Mouse (Mus musculus) forebrain, embryonic 13.5 days (tissue): Measurements from ENCODE around the gene 9430038I01Rik. TPM values are rescaled to one million over a fixed set of nuclear protein-coding genes. Genes with fewer than 3 reads are reported as not detected.
"Not testable (repeated sequence)": the region's sequence is repeated elsewhere in the genome, so short reads cannot be mapped to it uniquely, and the experiment has no call there.

ENCODE experiments used
- ATAC-seq: fragments of 200-750 bp; cut with Nextera tagmentation; 2 replicates; pipeline ENCODE4 v1.8.0; 2017
- H3K27ac ChIP-seq: fragments of 300-500 bp; sonication (generic); 2 replicates; pipeline ENCODE4 v1.5.1; 2015; ENCODE audit warnings: inconsistent platforms, mild to moderate bottlenecking, moderate library complexity
- H3K27me3 ChIP-seq: fragments of 300-500 bp; sonication (generic); 2 replicates; pipeline ENCODE4 v1.6.1; 2015; ENCODE audit warnings: mild to moderate bottlenecking, inconsistent platforms
- H3K36me3 ChIP-seq: fragments of 300-500 bp; sonication (generic); 2 replicates; pipeline ENCODE4 v1.6.1; 2015; ENCODE audit warnings: mild to moderate bottlenecking, inconsistent platforms; ENCODE audit not compliant: poor library complexity, severe bottlenecking
- H3K4me1 ChIP-seq: fragments of 300-500 bp; sonication (generic); 2 replicates; pipeline ENCODE4 v1.6.1; 2015; ENCODE audit warnings: inconsistent platforms
- H3K4me2 ChIP-seq: fragments of 300-500 bp; sonication (generic); 2 replicates; pipeline ENCODE4 v1.6.1; 2015; ENCODE audit warnings: inconsistent platforms, mild to moderate bottlenecking, moderate library complexity
- H3K4me3 ChIP-seq: fragments of 300-500 bp; sonication (generic); 2 replicates; pipeline ENCODE4 v1.5.1; 2015; ENCODE audit warnings: mild to moderate bottlenecking, inconsistent platforms
- H3K9ac ChIP-seq: fragments of 300-500 bp; sonication (generic); 2 replicates; pipeline ENCODE4 v1.6.1; 2015; ENCODE audit warnings: mild to moderate bottlenecking, inconsistent platforms
- H3K9me3 ChIP-seq: fragments of 300-500 bp; sonication (generic); replicated peaks from 2 replicates; pipeline ENCODE4 v1.6.1; 2016; ENCODE audit warnings: inconsistent platforms
- WGBS: fragments of 180-500 bp; shearing (Covaris S2); methylation state at CpG from one replicate; pipeline ENCODE4 v1.1.7; 2015; 5-methylcytosine and 5-hydroxymethylcytosine counted together
- polyA plus RNA-seq: library from polyadenylated mRNA; unstranded; fragments of >200 nt; fragmentation: Nextera tagmentation; extraction: Ambion mirVana; gene quantifications from 2 replicates; pipeline ENCODE4 v1.2.1, GENCODE M21; 2015

9430038I01Rik gene
- 12.8 and 13.4 TPM in 2 replicates for polyA plus RNA-seq

- ATAC-seq, result peak; percentile 99
- WGBS, result under 1% methylated on average over 63 of the region's 63 CpGs
Measured at GRCm38 (mm10) chr7:137410337-137411197, at the start of gene 9430038I01Rik. 9430038I01Rik (minus strand) TSS chr7:137410762.

DNA sequence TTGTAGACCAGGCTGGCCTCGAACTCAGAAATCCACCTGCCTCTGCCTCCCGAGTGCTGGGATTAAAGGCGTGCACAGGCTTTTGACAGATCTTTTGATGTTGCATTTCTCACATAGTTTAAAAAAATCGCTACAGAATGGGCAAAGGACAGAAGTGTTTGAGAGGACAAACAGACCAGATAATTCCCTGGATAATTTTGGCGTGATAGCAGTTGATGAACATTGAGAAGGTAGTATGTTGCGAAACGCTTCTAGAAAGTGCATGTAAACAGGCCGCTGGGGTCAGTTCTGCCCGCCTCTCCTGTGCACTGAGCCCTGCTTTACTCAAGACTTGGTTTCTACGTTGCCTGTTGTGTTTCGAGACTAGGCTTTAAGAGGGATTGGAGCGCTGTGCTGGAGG is 34.8 kb upstream of the 9430038I01Rik start:
- 95% methylated on average over 12 of the region's 12 CpGs for WGBS

More at GRCm38 (mm10) chr7:137410337-137411197, at the start of gene 9430038I01Rik:
- H3K9ac ChIP-seq, result peak within 1 kb of the TSS; percentile 68
- peaks cover 7% of the 10 kb centered on the region for H3K4me1 ChIP-seq
- peak within 1 kb of the TSS; percentile 69 for H3K4me2 ChIP-seq
- H3K36me3 ChIP-seq, result no peaks in the 10 kb centered on the region
- peak within 1 kb of the TSS; percentile 79; the same call in 1 of the 2 replicates for H3K27ac ChIP-seq
- no peaks in the 10 kb centered on the region for H3K9me3 ChIP-seq
- H3K27me3 ChIP-seq, result no peaks in the 10 kb centered on the region
- peak within 1 kb of the TSS; percentile 74 for H3K4me3 ChIP-seq

DNA sequence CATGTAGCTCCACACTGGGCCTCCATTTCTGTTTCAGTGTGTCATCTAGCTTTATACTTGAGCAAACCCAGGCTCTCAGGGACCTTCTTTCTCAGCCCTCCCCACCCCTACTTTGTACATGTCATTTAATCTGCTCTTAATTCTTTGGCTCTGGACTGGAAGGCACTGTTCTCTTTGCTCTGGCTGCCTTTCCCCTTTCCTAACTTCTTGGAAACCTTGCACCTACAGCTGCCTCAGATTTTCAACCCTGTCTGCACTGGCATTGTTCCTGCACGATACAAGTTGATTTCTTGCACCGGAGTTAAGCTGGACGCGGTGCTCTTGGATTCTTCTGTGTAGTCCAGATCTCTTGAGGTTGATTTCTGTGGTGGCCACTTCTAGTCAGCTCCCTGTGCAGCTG is 32.4 kb upstream of the 9430038I01Rik start:
- no peaks in the 10 kb centered on the region for H3K27me3 ChIP-seq
- H3K4me3 ChIP-seq, result no peak overlapping the region
- no peak for ATAC-seq
- H3K27ac ChIP-seq, result no peak overlapping the region
- H3K4me1 ChIP-seq, result peaks cover 22% of the 10 kb centered on the region
- no peak overlapping the region for H3K9ac ChIP-seq
- H3K4me2 ChIP-seq, result no peak overlapping the region
- 99% methylated on average over 4 of the region's 4 CpGs for WGBS
- peaks cover 32% of the 10 kb centered on the region for H3K36me3 ChIP-seq
- no peaks in the 10 kb centered on the region for H3K9me3 ChIP-seq

More for the DNA sequence above, 34.8 kb upstream of the 9430038I01Rik start:
- Histone ChIP-seq H3K36me3 (peaks cover 53% of the 10 kb centered on the region), H3K4me1 (peaks cover 3% of the 10 kb centered on the region; the same call in 1 of the 2 replicates), H3K27me3 (no peaks in the 10 kb centered on the region), H3K9ac (no peak overlapping the region), H3K4me2 (no peak overlapping the region), H3K27ac (no peak overlapping the region), H3K4me3 (no peak overlapping the region), H3K9me3 (no peaks in the 10 kb centered on the region)
- ATAC-seq, result no peak

- H3K36me3 ChIP-seq, H3K9me3 ChIP-seq, H3K27me3 ChIP-seq, ATAC-seq, H3K27ac ChIP-seq: not testable (repeated sequence)
- WGBS, result 81% methylated on average over 7 of the region's 7 CpGs
- Histone ChIP-seq H3K4me1 (peaks cover 22% of the 10 kb centered on the region), H3K4me2 (peak overlapping the region; percentile 72), H3K4me3 (peak overlapping the region; percentile 97), H3K9ac (0 out of 2 replicates have a peak overlapping the region, but pooled peaks have one; percentile 93)
Measured at GRCm38 (mm10) chr7:137438962-137439361, 28.4 kb upstream of the 9430038I01Rik start.

GRCm38 (mm10) chr7:137438179-137438550 is 27.6 kb upstream of the 9430038I01Rik start:
- Histone ChIP-seq H3K9me3 (no peaks in the 10 kb centered on the region), H3K4me2 (peak overlapping the region; percentile 72), H3K27ac (peak overlapping the region; percentile 88), H3K4me3 (peak overlapping the region; percentile 97), H3K27me3 (no peaks in the 10 kb centered on the region), H3K9ac (peak overlapping the region; percentile 93), H3K4me1 (peaks cover 22% of the 10 kb centered on the region), H3K36me3 (no peaks in the 10 kb centered on the region)
- WGBS, result 2% methylated on average over 7 of the region's 7 CpGs
- ATAC-seq, result peak; percentile 71

- whole genome bisulfite sequencing, result under 1% methylated on average over 68 of the region's 69 CpGs
- H3K9me3 ChIP-seq, result no peaks in the 10 kb centered on the region
- peak within 1 kb of the TSS; percentile 88 for H3K27ac ChIP-seq
- peak; percentile 95 for ATAC-seq
- peak within 1 kb of the TSS; percentile 72 for H3K4me2 ChIP-seq
- peak within 1 kb of the TSS; percentile 93 for H3K9ac ChIP-seq
- H3K27me3 ChIP-seq, result no peaks in the 10 kb centered on the region
- H3K36me3 ChIP-seq, result no peaks in the 10 kb centered on the region
- H3K4me1 ChIP-seq, result peaks cover 24% of the 10 kb centered on the region
- H3K4me3 ChIP-seq, result peak within 1 kb of the TSS; percentile 97
Measured at GRCm38 (mm10) chr7:137437440-137438178, 27.0 kb upstream of the 9430038I01Rik start, which contains the start of gene Glrx3. Glrx3 (plus strand) TSS chr7:137437614.

GRCm38 (mm10) chr7:137436901-137437300 is 26.3 kb upstream of the 9430038I01Rik start:
- Histone ChIP-seq H3K9ac (no peak overlapping the region), H3K4me3 (peak overlapping the region; percentile 97), H3K9me3 (no peaks in the 10 kb centered on the region), H3K27me3 (no peaks in the 10 kb centered on the region), H3K36me3 (no peaks in the 10 kb centered on the region), H3K4me2 (peak overlapping the region; percentile 72), H3K4me1 (peaks cover 31% of the 10 kb centered on the region), H3K27ac (0 out of 2 replicates have a peak overlapping the region, but pooled peaks have one; percentile 16)
- WGBS, result 72% methylated on average over 6 of the region's 6 CpGs
- peak; percentile 11; the same call in 1 of the 2 replicates for ATAC-seq

GRCm38 (mm10) chr7:137431769-137432603 is 21.4 kb upstream of the 9430038I01Rik start:
- Histone ChIP-seq H3K4me3 (no peak overlapping the region), H3K4me2 (no peak overlapping the region), H3K4me1 (peaks cover 17% of the 10 kb centered on the region), H3K36me3 (no peaks in the 10 kb centered on the region), H3K27me3 (no peaks in the 10 kb centered on the region; the same call in 1 of the 2 replicates), H3K9me3 (no peaks in the 10 kb centered on the region), H3K27ac (no peak overlapping the region; the same call in 1 of the 2 replicates), H3K9ac (no peak overlapping the region)
- no peak; the same call in 1 of the 2 replicates for ATAC-seq
- 19% methylated on average over 13 of the region's 13 CpGs for WGBS

DNA sequence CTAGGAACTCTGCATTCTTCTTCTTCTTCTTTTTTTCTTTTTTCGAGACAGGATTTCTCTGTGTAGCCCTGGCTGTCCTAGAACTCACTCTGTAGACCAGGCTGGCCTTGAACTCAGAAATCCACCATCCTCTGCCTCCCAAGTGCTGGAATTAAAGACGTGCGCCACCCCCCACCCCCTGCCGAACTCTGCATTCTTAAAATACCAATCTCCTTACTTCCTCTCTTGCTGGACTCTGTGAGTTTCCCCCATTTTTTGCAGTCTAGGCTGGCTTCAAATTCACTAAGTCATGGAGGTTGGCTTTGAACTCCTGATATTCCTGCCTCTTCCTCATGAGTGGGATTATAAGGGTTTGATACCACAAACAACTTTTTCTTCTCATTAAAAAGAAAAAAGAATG is 16.1 kb upstream of the 9430038I01Rik start:
- Histone ChIP-seq H3K9me3 (no peaks in the 10 kb centered on the region), H3K27me3 (no peaks in the 10 kb centered on the region; the same call in 1 of the 2 replicates), H3K4me2 (no peak overlapping the region), H3K36me3 (no peaks in the 10 kb centered on the region), H3K4me1 (peaks cover 6% of the 10 kb centered on the region), H3K4me3 (no peak overlapping the region), H3K9ac (no peak overlapping the region), H3K27ac (no peak overlapping the region)
- ATAC-seq, result no peak
- 76% methylated on average over 4 of the region's 4 CpGs for WGBS

DNA sequence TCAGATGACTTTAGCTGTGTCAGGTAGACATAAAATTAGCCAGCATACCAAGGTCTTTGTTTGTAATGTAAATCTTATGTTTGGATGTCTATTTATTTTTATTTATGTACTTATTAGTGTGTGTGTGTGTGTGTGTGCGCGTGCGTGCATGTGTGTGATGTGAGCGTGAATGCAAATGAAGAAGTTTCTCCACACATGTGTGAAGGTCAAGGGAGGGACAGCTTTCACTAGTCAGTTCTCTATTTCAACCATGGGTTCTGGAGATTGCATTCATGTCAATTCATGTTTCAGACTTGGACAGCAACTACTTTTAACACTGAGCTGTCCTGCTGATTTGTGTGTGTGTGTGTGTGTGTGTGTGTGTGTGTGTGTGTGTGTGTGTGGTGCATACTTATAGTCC is 10.7 kb upstream of the 9430038I01Rik start:
- no peak overlapping the region for H3K27ac ChIP-seq
- H3K4me2 ChIP-seq, result no peak overlapping the region
- H3K9ac ChIP-seq, result no peak overlapping the region
- H3K4me1 ChIP-seq, result no peaks in the 10 kb centered on the region
- H3K4me3 ChIP-seq, result no peak overlapping the region
- 97% methylated on average over 4 of the region's 4 CpGs for WGBS
- H3K9me3 ChIP-seq, result no peaks in the 10 kb centered on the region
- H3K36me3 ChIP-seq, result no peaks in the 10 kb centered on the region
- no peak for ATAC-seq
- H3K27me3 ChIP-seq, result no peaks in the 10 kb centered on the region

GRCm38 (mm10) chr7:137420550-137420949 is 10.0 kb upstream of the 9430038I01Rik start:
- no peaks in the 10 kb centered on the region for H3K9me3 ChIP-seq

More at GRCm38 (mm10) chr7:137420550-137420949, 10.0 kb upstream of the 9430038I01Rik start:
- Histone ChIP-seq H3K4me1 (no peaks in the 10 kb centered on the region), H3K27me3 (no peaks in the 10 kb centered on the region), H3K27ac (no peak overlapping the region), H3K9ac (no peak overlapping the region), H3K36me3 (no peaks in the 10 kb centered on the region), H3K4me2 (no peak overlapping the region), H3K4me3 (no peak overlapping the region)
- ATAC-seq, result no peak
- 83% methylated on average over 2 of the region's 2 CpGs for WGBS
